Mouse (Mus musculus): ENCODE measurements around the gene Gucy1a1. TPM values are rescaled to one million over a fixed set of nuclear protein-coding genes. Genes with fewer than 3 reads are reported as not detected.

Gucy1a1 gene
- total and polyA plus RNA-seq, 3 experiments = not detected

- H3K27me3 ChIP-seq (ENCODE audit: control insufficient read depth in 1 of 2, insufficient read depth in 2 of 2, low read length in 2 of 2) = no peaks in the 10 kb centered on the region
- no peak for DNase-seq (ENCODE audit: low read depth, low spot score)
- H3K27ac ChIP-seq (ENCODE audit: control insufficient read depth, low read depth, low read length) = no peak overlapping the region
- no peaks in the 10 kb centered on the region for H3K9me3 ChIP-seq (replicated peaks; ENCODE audit: insufficient read depth, low read length)
- H3K4me1 ChIP-seq (ENCODE audit: control insufficient read depth in 1 of 2, insufficient read depth in 2 of 2, low read length in 2 of 2) = no peaks in the 10 kb centered on the region
- H3K79me2 ChIP-seq (ENCODE audit: control insufficient read depth, insufficient read depth, low read length, poor library complexity) = no peaks in the 10 kb centered on the region
- H3K36me3 ChIP-seq (ENCODE audit: control insufficient read depth in 1 of 2, insufficient read depth in 2 of 2, low read length in 2 of 2) = no peaks in the 10 kb centered on the region
- TF ChIP-seq TCF12 (IDR thresholded peaks at IDR 0.05; ENCODE audit: low read depth, low read length) (no peak), ZKSCAN1 (IDR thresholded peaks at IDR 0.05; ENCODE audit: low read depth, low read length) (no peak), SMC3 (IDR thresholded peaks at IDR 0.05; ENCODE audit: low read depth, low read length) (no peak), GATA1 (IDR thresholded peaks at IDR 0.05; ENCODE audit: low read depth, low read length) (no peak), CHD1 (IDR thresholded peaks at IDR 0.05; ENCODE audit: low read depth, low read length) (no peak), MAZ (IDR thresholded peaks at IDR 0.05; ENCODE audit: low read depth, low read length) (no peak), NRF1 (IDR thresholded peaks at IDR 0.05; ENCODE audit: insufficient read depth, low read depth, low read length, poor library complexity, severe bottlenecking) (no peak), MAX (IDR thresholded peaks at IDR 0.05; ENCODE audit: low read length) (no peak), GABPA (IDR thresholded peaks at IDR 0.05; ENCODE audit: low read depth, low read length) (no peak), CHD2 (IDR thresholded peaks at IDR 0.05; ENCODE audit: low read length) (no peak), POLR2A (IDR thresholded peaks at IDR 0.05; ENCODE audit: control insufficient read depth in 1 of 2, insufficient read depth in 1 of 2, low read depth in 1 of 2, low read length in 2 of 2, poor library complexity in 1 of 2) (no peak), ELF1 (IDR thresholded peaks at IDR 0.05; ENCODE audit: low read depth, low read length) (no peak), UBTF (IDR thresholded peaks at IDR 0.05; ENCODE audit: borderline replicate concordance, insufficient read depth, low read depth, low read length) (no peak), MEF2A (IDR thresholded peaks at IDR 0.05; ENCODE audit: extremely low read depth, insufficient replicate concordance, low read depth, low read length, poor library complexity, severe bottlenecking) (no peak), JUND (IDR thresholded peaks at IDR 0.05; ENCODE audit: low read depth, low read length) (no peak), RAD21 (IDR thresholded peaks at IDR 0.05; ENCODE audit: low read depth, low read length) (no peak), USF2 (IDR thresholded peaks at IDR 0.05; ENCODE audit: borderline replicate concordance in 1 of 2, insufficient read depth in 1 of 2, low read depth in 1 of 2, low read length in 2 of 2) (no peak), NELFE (IDR thresholded peaks at IDR 0.05; ENCODE audit: low read depth, low read length) (no peak), HCFC1 (IDR thresholded peaks at IDR 0.05; ENCODE audit: low read depth, low read length) (no peak), E2F4 (IDR thresholded peaks at IDR 0.05; ENCODE audit: borderline replicate concordance, low read depth, low read length) (no peak)
- H3K4me3 ChIP-seq (ENCODE audit: control insufficient read depth in 1 of 2, insufficient read depth in 1 of 2, low read depth in 2 of 2, low read length in 2 of 2) = no peak overlapping the region
- no peak overlapping the region for H3K9ac ChIP-seq (ENCODE audit: control insufficient read depth, low read depth, low read length, poor library complexity, severe bottlenecking)
These were observed 77.8 kb downstream of the Gucy1a1 start for GRCm38 (mm10) chr3:82067830-82068229.
